Mouse (Mus musculus): ENCODE results near the gene Atp5f1. TPM values are rescaled to one million over a fixed set of nuclear protein-coding genes. Genes with fewer than 3 reads are reported as not detected.

Atp5f1 gene
- total and polyA plus RNA-seq, 3 experiments, result 313 to 344 TPM; not detected in 1

- no peak for DNase-seq (ENCODE audit: low read depth, low spot score)
- TF ChIP-seq POLR2A (IDR thresholded peaks at IDR 0.05; ENCODE audit: control insufficient read depth in 1 of 2, insufficient read depth in 1 of 2, low read depth in 1 of 2, low read length in 2 of 2, poor library complexity in 1 of 2), result no peak; a peak in 2 of 4 replicates
- no peak for TF ChIP-seq USF1 (IDR thresholded peaks at IDR 0.05; ENCODE audit: low read depth, low read length)
- peak; percentile 71; the same call in 1 of the 2 replicates for TF ChIP-seq POLR2AphosphoS2 (IDR thresholded peaks at IDR 0.05; ENCODE audit: low read length)
- TF ChIP-seq ZMIZ1 (IDR thresholded peaks at IDR 0.05; ENCODE audit: low read depth, low read length), result 0 out of 2 replicates have a peak, but pooled peaks have one; percentile 12
- TF ChIP-seq EP300 (IDR thresholded peaks at IDR 0.05; ENCODE audit: low read depth in 1 of 2, low read length in 2 of 2), result no peak
- no peak for TF ChIP-seq CTCF (IDR thresholded peaks at IDR 0.05 in 2 of 3, conservative IDR thresholded peaks at IDR 0.05 in 1 of 3; ENCODE audit: control insufficient read depth in 1 of 3, insufficient read depth in 1 of 3, low read depth in 2 of 3, low read length in 3 of 3, poor library complexity in 1 of 3, severe bottlenecking in 1 of 3)
- Histone ChIP-seq H3K27ac (ENCODE audit: control insufficient read depth, low read depth, low read length) (no peak overlapping the region), H3K9ac (ENCODE audit: control insufficient read depth, low read depth, low read length, poor library complexity, severe bottlenecking) (no peak overlapping the region), H3K36me3 (ENCODE audit: control insufficient read depth in 1 of 2, insufficient read depth in 2 of 2, low read length in 2 of 2) (peaks cover 0 to 7% of the 10 kb centered on the region in 2 experiments; a peak in 2 of 4 replicates), H3K4me3 (ENCODE audit: control insufficient read depth in 1 of 2, insufficient read depth in 1 of 2, low read depth in 2 of 2, low read length in 2 of 2) (no peak overlapping the region), H3K27me3 (ENCODE audit: control insufficient read depth in 1 of 2, insufficient read depth in 2 of 2, low read length in 2 of 2) (no peaks in the 10 kb centered on the region), H3K4me1 (ENCODE audit: control insufficient read depth in 1 of 2, insufficient read depth in 2 of 2, low read length in 2 of 2) (no peaks in the 10 kb centered on the region), H3K9me3 (replicated peaks; ENCODE audit: insufficient read depth, low read length) (no peaks in the 10 kb centered on the region), H3K79me2 (ENCODE audit: control insufficient read depth, insufficient read depth, low read length, poor library complexity) (no peaks in the 10 kb centered on the region)
These were observed 12.0 kb upstream of the Atp5f1 start for GRCm38 (mm10) chr3:105971831-105972446.

- Histone ChIP-seq H3K79me2 (ENCODE audit: control insufficient read depth, insufficient read depth, low read length, poor library complexity) (peaks cover 53% of the 10 kb centered on the region), H3K9ac (ENCODE audit: control insufficient read depth, low read depth, low read length, poor library complexity, severe bottlenecking) (no peak overlapping the region), H3K36me3 (ENCODE audit: control insufficient read depth in 1 of 2, insufficient read depth in 2 of 2, low read length in 2 of 2) (peaks cover 21 to 50% of the 10 kb centered on the region in 2 experiments), H3K4me3 (ENCODE audit: control insufficient read depth in 1 of 2, insufficient read depth in 1 of 2, low read depth in 2 of 2, low read length in 2 of 2) (peak overlapping the region in 1 of 2 experiments; percentile 98; a peak in 2 of 4 replicates), H3K9me3 (replicated peaks; ENCODE audit: insufficient read depth, low read length) (no peaks in the 10 kb centered on the region), H3K27me3 (ENCODE audit: control insufficient read depth in 1 of 2, insufficient read depth in 2 of 2, low read length in 2 of 2) (no peaks in the 10 kb centered on the region), H3K4me1 (ENCODE audit: control insufficient read depth in 1 of 2, insufficient read depth in 2 of 2, low read length in 2 of 2) (peaks cover 3 to 19% of the 10 kb centered on the region in 2 experiments; a peak in 1 of 4 replicates), H3K27ac (ENCODE audit: control insufficient read depth, low read depth, low read length) (no peak overlapping the region)
- peak; percentile 35 to 63 (median 53) for TF ChIP-seq CTCF (IDR thresholded peaks at IDR 0.05 in 2 of 3, conservative IDR thresholded peaks at IDR 0.05 in 1 of 3; ENCODE audit: control insufficient read depth in 1 of 3, insufficient read depth in 1 of 3, low read depth in 2 of 3, low read length in 3 of 3, poor library complexity in 1 of 3, severe bottlenecking in 1 of 3)
- no peak for TF ChIP-seq TCF12 (IDR thresholded peaks at IDR 0.05; ENCODE audit: low read depth, low read length)
- peak; percentile 51 for TF ChIP-seq SMC3 (IDR thresholded peaks at IDR 0.05; ENCODE audit: low read depth, low read length)
- peak; percentile 53 for TF ChIP-seq RAD21 (IDR thresholded peaks at IDR 0.05; ENCODE audit: low read depth, low read length)
- DNase-seq (ENCODE audit: low read depth, low spot score), result peak; percentile 67
These were observed 801 bp upstream of the Atp5f1 start for GRCm38 (mm10) chr3:105960700-105961099.

GRCm38 (mm10) chr3:105959585-105959984 is 314 bp downstream of the Atp5f1 start:
- no peaks in the 10 kb centered on the region for H3K9me3 ChIP-seq (replicated peaks; ENCODE audit: insufficient read depth, low read length)
- peak overlapping the region; percentile 46 for H3K27ac ChIP-seq (ENCODE audit: control insufficient read depth, low read depth, low read length)
- peaks cover 18 to 57% of the 10 kb centered on the region in 2 experiments for H3K36me3 ChIP-seq (ENCODE audit: control insufficient read depth in 1 of 2, insufficient read depth in 2 of 2, low read length in 2 of 2)
- H3K9ac ChIP-seq (ENCODE audit: control insufficient read depth, low read depth, low read length, poor library complexity, severe bottlenecking), result peak overlapping the region; percentile 96
- DNase-seq (ENCODE audit: low read depth, low spot score), result no peak
- H3K4me3 ChIP-seq (ENCODE audit: control insufficient read depth in 1 of 2, insufficient read depth in 1 of 2, low read depth in 2 of 2, low read length in 2 of 2), result peak overlapping the region; percentile 34 to 98
- peak; percentile 51; the same call in 1 of the 2 replicates for TF ChIP-seq MAX (IDR thresholded peaks at IDR 0.05; ENCODE audit: low read length)
- 0 out of 2 replicates have a peak, but pooled peaks have one; percentile 35 for TF ChIP-seq MYC (IDR thresholded peaks at IDR 0.05; ENCODE audit: low read depth, low read length)
- TF ChIP-seq JUND (IDR thresholded peaks at IDR 0.05; ENCODE audit: low read depth, low read length), result no peak
- H3K4me1 ChIP-seq (ENCODE audit: control insufficient read depth in 1 of 2, insufficient read depth in 2 of 2, low read length in 2 of 2), result peaks cover 3 to 22% of the 10 kb centered on the region in 2 experiments; a peak in 1 of 4 replicates
- H3K79me2 ChIP-seq (ENCODE audit: control insufficient read depth, insufficient read depth, low read length, poor library complexity), result peaks cover 54% of the 10 kb centered on the region
- no peaks in the 10 kb centered on the region for H3K27me3 ChIP-seq (ENCODE audit: control insufficient read depth in 1 of 2, insufficient read depth in 2 of 2, low read length in 2 of 2)

Data from MEL (cell line).